Mouse (Mus musculus): Measurements from ENCODE around the gene Rab39. TPM values are rescaled to one million over a fixed set of nuclear protein-coding genes. Genes with fewer than 3 reads are reported as not detected.
A peak's percentile ranks its signal among the peaks of the same experiment; 100 is the strongest.

Gene Rab39
- polyA plus RNA-seq, 1 experiment from 2014 or later, result 1.1 TPM

DNA sequence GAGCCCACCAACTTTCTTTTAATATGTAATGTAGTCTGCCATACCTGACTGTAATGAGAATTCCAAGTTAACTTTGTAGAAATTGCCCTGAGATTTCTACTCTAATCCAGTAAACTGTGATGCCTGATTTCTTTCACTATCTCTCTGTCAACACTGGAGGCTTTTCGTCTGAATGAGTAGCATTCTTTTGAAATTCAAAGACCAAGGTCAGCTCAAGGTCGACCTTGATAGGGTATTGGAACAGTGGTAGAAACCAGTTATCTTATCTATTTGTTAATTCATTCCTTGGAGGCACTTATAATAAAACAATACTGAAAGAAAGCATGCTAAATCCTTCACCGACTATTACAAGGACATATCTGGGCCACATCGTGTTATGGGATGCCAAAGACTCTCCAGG lies 29.1 kb downstream of the Rab39 start:
- TF ChIP-seq EP300 (IDR thresholded peaks at IDR 0.05; ENCODE audit: low read depth), result no peak
- no peak for TF ChIP-seq CTCF (IDR thresholded peaks at IDR 0.05; ENCODE audit: low read depth)
- no peak overlapping the region for H3K4me2 ChIP-seq (ENCODE audit: low read depth, low read length)
- ATAC-seq (no peak), DNase-seq (no peak)
- no peaks in the 10 kb centered on the region for H3K27me3 ChIP-seq (ENCODE audit: insufficient read depth, low read length)
- H3K4me3 ChIP-seq (ENCODE audit: low read depth, low read length), result no peak overlapping the region
- WGBS (ENCODE audit: insufficient replicate concordance), result 60% methylated on average over 4 of the region's 4 CpGs
- H3K9me3 ChIP-seq (ENCODE audit: low read length), result no peaks in the 10 kb centered on the region
- no peaks in the 10 kb centered on the region for H3K36me3 ChIP-seq (replicated peaks; ENCODE audit: insufficient read depth, low read length)
- no peaks in the 10 kb centered on the region for H3K4me1 ChIP-seq (ENCODE audit: insufficient read depth)
- H3K27ac ChIP-seq (ENCODE audit: low read depth), result no peak overlapping the region
- H3K9ac ChIP-seq (replicated peaks), result no peak overlapping the region

DNA sequence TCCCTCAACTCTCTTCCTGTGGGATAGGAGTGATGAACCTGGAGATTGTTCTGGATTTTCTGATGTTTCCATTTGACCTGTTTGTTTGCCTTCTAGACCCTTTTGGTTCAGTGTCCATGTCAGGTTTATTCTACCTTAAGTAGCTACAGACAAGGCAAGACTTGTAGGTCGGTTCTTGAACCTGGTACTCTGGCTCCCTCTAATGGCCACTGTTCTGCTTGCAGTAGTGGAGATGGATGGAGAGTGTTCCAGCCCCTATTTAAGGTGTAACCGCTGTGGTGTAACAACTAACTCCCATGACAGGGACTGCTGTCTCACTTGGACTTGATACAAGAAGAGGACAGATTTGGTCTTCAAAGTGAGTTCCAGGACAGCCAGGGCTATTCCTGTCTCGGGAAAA lies 32.5 kb downstream of the Rab39 start:
- H3K27ac ChIP-seq (ENCODE audit: low read depth), result no peak overlapping the region
- 20% methylated on average over 3 of the region's 3 CpGs for WGBS (ENCODE audit: insufficient replicate concordance)
- H3K9ac ChIP-seq (replicated peaks), result no peak overlapping the region
- no peaks in the 10 kb centered on the region for H3K4me1 ChIP-seq (ENCODE audit: insufficient read depth)
- ATAC-seq (peak; percentile 67; the same call in 1 of the 2 replicates), DNase-seq (peak; percentile 79)
- H3K4me3 ChIP-seq (ENCODE audit: low read depth, low read length), result no peak overlapping the region
- H3K9me3 ChIP-seq (ENCODE audit: low read length), result no peaks in the 10 kb centered on the region
- H3K4me2 ChIP-seq (ENCODE audit: low read depth, low read length), result no peak overlapping the region
- H3K27me3 ChIP-seq (ENCODE audit: insufficient read depth, low read length), result no peaks in the 10 kb centered on the region
- peak; percentile 91 for TF ChIP-seq CTCF (IDR thresholded peaks at IDR 0.05; ENCODE audit: low read depth)
- no peak for TF ChIP-seq EP300 (IDR thresholded peaks at IDR 0.05; ENCODE audit: low read depth)
- no peaks in the 10 kb centered on the region for H3K36me3 ChIP-seq (replicated peaks; ENCODE audit: insufficient read depth, low read length)

DNA sequence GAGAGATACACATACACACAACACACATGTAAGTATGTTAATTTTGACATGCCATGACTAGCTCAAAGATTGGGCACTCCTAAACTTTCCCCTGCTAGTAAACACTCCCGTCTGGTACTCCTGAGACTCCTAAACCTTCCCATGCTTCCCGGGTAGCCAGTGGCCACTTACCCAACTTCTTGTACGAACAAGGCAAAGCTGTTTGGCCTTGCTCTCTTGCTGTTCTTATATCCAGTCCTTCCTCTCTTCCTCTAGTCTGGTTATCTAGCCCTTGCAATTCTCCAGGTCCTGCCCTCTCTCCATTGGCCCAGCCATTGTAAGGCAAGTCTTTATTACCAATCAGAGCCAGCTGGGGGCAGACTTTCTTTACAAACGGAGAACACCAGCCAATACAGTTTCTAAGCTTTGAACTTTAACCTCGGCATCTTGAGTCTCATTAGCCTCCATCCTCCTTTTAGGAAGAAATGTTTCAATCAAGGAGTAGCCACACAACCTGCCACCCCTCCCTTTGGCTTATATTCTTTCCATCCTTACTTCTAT lies 36.3 kb downstream of the Rab39 start, which contains the start of gene Cul5:
Gene Cul5, minus strand, starts transcription at position 335 of the 540 bp plus-strand sequence.
- no peaks in the 10 kb centered on the region for H3K36me3 ChIP-seq (replicated peaks; ENCODE audit: insufficient read depth, low read length)
- no peak within 1 kb of the TSS for H3K9ac ChIP-seq (replicated peaks)
- ATAC-seq (no peak), DNase-seq (peak; percentile 44)
- 46% methylated on average over 5 of the region's 5 CpGs for WGBS (ENCODE audit: insufficient replicate concordance)
- H3K27ac ChIP-seq (ENCODE audit: low read depth), result no peak within 1 kb of the TSS
- TF ChIP-seq CTCF (IDR thresholded peaks at IDR 0.05; ENCODE audit: low read depth), result peak; percentile 44
- TF ChIP-seq EP300 (IDR thresholded peaks at IDR 0.05; ENCODE audit: low read depth), result no peak
- no peaks in the 10 kb centered on the region for H3K27me3 ChIP-seq (ENCODE audit: insufficient read depth, low read length)
- H3K4me2 ChIP-seq (ENCODE audit: low read depth, low read length), result no peak within 1 kb of the TSS
- no peaks in the 10 kb centered on the region for H3K9me3 ChIP-seq (ENCODE audit: low read length)
- H3K4me3 ChIP-seq (ENCODE audit: low read depth, low read length), result no peak within 1 kb of the TSS
- peaks cover 20% of the 10 kb centered on the region for H3K4me1 ChIP-seq (ENCODE audit: insufficient read depth)

GRCm38 (mm10) chr9:53667020-53667669 lies 38.9 kb downstream of the Rab39 start:
- H3K4me2 ChIP-seq (ENCODE audit: low read depth, low read length), result peak overlapping the region; percentile 91
- TF ChIP-seq EP300 (IDR thresholded peaks at IDR 0.05; ENCODE audit: low read depth) (peak; percentile 69), CTCF (IDR thresholded peaks at IDR 0.05; ENCODE audit: low read depth) (peak; percentile 96)
- H3K27ac ChIP-seq (ENCODE audit: low read depth), result peak overlapping the region; percentile 94
- peak; percentile 96 for ATAC-seq
- H3K36me3 ChIP-seq (replicated peaks; ENCODE audit: insufficient read depth, low read length), result no peaks in the 10 kb centered on the region
- H3K9me3 ChIP-seq (ENCODE audit: low read length), result no peaks in the 10 kb centered on the region
- peaks cover 23% of the 10 kb centered on the region for H3K4me1 ChIP-seq (ENCODE audit: insufficient read depth)
- WGBS (ENCODE audit: insufficient replicate concordance), result 1% methylated on average over 71 of the region's 74 CpGs
- H3K9ac ChIP-seq (replicated peaks), result peak overlapping the region; percentile 99
- peak overlapping the region; percentile 90 for H3K4me3 ChIP-seq (ENCODE audit: low read depth, low read length)
- no peaks in the 10 kb centered on the region for H3K27me3 ChIP-seq (ENCODE audit: insufficient read depth, low read length)
- peak; percentile 96 for DNase-seq

DNA sequence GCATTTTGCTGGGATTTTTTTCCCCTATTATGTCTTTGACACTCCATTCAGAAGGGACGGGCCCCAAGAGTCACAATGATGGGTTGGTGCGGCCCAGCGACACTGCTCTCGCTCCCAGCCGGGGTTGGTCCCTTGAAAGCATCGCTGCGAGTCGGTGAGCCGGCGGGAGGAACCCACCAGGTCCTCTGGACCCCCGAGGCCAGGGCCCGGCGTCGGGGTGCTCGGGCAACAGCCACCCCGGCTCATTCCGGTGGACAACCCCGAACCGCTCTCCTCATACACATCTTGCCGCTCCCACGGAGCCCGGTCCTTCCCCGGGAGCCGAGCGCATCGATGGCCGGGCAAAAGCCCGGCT lies 39.4 kb downstream of the Rab39 start:
- H3K4me3 ChIP-seq (ENCODE audit: low read depth, low read length), result peak overlapping the region; percentile 90
- H3K9me3 ChIP-seq (ENCODE audit: low read length), result no peaks in the 10 kb centered on the region
- no peak for TF ChIP-seq CTCF (IDR thresholded peaks at IDR 0.05; ENCODE audit: low read depth)
- TF ChIP-seq EP300 (IDR thresholded peaks at IDR 0.05; ENCODE audit: low read depth), result no peak
- H3K27me3 ChIP-seq (ENCODE audit: insufficient read depth, low read length), result no peaks in the 10 kb centered on the region
- 2% methylated on average over 28 of the region's 28 CpGs for WGBS (ENCODE audit: insufficient replicate concordance)
- H3K4me2 ChIP-seq (ENCODE audit: low read depth, low read length), result peak overlapping the region; percentile 91
- H3K4me1 ChIP-seq (ENCODE audit: insufficient read depth), result peaks cover 23% of the 10 kb centered on the region
- H3K36me3 ChIP-seq (replicated peaks; ENCODE audit: insufficient read depth, low read length), result no peaks in the 10 kb centered on the region
- peak overlapping the region; percentile 99 for H3K9ac ChIP-seq (replicated peaks)
- DNase-seq (no peak), ATAC-seq (peak; percentile 4)
- peak overlapping the region; percentile 94 for H3K27ac ChIP-seq (ENCODE audit: low read depth)

DNA sequence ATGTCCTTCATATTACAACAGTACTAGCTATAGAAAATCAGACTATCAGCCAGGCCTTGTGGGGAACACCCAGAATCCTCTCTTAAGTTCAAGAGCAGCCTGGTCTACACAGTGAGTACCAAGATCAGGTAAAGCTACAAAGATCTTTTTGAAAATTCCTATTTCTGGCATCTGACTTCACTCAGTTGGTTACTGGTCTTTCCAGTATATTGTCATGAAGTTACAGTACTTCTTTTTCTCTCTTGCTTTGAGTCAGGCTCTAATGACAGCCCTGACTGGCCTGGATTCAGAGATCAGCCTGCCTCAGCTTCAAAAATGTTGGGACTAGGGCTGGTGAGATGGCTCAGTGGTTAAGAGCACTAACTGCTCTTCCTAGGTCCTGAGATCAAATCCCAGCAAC lies 40.6 kb downstream of the Rab39 start:
- Histone ChIP-seq H3K9me3 (ENCODE audit: low read length) (no peaks in the 10 kb centered on the region), H3K27ac (ENCODE audit: low read depth) (no peak overlapping the region), H3K4me1 (ENCODE audit: insufficient read depth) (peaks cover 23% of the 10 kb centered on the region), H3K9ac (replicated peaks) (no peak overlapping the region; the same call in 1 of the 2 replicates), H3K27me3 (ENCODE audit: insufficient read depth, low read length) (no peaks in the 10 kb centered on the region), H3K4me2 (ENCODE audit: low read depth, low read length) (peak overlapping the region; percentile 91; the same call in 1 of the 2 replicates), H3K4me3 (ENCODE audit: low read depth, low read length) (no peak overlapping the region), H3K36me3 (replicated peaks; ENCODE audit: insufficient read depth, low read length) (no peaks in the 10 kb centered on the region)
- DNase-seq (no peak), ATAC-seq (no peak)
- TF ChIP-seq CTCF (IDR thresholded peaks at IDR 0.05; ENCODE audit: low read depth) (no peak), EP300 (IDR thresholded peaks at IDR 0.05; ENCODE audit: low read depth) (no peak)

Measured in liver, postnatal 0 days (tissue).